Mouse (Mus musculus) frontal cortex, adult (tissue): Measurements from ENCODE around the gene Trim15.
A peak's percentile ranks its signal among the peaks of the same experiment; 100 is the strongest.

Experiments used
- ATAC-seq: cut with Nextera tagmentation; 2 replicates; pipeline ENCODE4 v1.9.2; 2017; ENCODE audit warnings: mild to moderate bottlenecking, moderate library complexity, mixed read lengths; ENCODE audit not compliant: low TSS enrichment

Gene Trim15

DNA sequence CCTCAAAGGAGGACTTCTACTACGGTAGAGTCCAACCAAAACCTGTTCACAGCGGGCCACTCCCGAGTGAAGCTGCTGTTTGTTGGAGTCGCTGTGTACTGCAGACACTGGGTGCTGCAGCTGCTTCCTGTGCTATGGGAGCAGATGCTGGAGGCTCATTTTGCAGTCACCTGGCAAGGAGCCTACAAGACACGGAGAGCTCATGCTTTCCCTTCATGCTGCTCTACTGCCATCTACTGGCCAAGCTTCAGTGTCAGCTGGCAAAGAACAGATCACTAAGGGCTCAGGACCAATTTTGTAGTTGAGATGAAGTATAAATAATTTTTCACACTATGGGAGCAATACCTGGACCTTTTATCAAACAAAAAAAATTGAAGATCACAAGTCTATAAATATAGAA, 41.0 kb downstream of the Trim15 start:
- peak; percentile 80 for ATAC-seq

DNA sequence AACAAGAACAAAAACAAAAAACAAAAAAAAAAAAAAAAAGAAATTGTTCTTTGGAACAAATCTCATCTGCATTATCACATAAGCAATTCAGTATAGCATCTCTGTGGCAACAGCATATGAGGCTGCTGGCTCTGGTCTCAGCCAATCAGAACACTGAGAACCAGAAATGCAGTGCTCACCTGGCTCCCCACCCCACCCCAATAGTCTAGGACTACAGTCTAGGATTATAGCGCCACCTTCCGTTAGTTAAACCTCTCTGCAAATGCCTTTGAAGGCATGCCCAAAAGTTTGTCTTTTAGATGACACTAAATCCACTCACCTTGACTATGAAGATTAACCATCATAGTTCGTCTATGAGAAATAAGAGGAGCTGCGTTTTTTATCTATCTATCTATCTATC, 41.5 kb downstream of the Trim15 start:
- peak; percentile 57 for ATAC-seq

DNA sequence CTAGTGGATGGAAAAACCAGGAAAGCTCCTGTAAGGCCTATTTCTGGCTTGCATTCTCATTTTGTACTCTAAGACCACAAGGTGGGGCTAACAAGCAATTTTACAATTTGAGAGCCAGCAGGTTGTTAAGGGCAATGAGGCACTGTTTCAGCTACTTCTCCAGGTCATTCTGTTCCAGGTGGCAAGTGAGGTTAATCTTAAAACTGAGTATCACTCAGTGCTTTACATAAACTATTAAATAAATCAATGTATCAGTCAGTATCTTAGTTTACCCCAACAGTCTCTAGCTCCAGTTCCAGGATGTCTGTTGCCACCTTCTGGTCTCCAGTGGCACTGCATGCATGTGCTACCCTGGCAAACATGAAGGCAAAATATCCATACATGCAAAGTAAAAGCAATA, 43.0 kb downstream of the Trim15 start:
- ATAC-seq: peak; percentile 67; the same call in 1 of the 2 replicates

DNA sequence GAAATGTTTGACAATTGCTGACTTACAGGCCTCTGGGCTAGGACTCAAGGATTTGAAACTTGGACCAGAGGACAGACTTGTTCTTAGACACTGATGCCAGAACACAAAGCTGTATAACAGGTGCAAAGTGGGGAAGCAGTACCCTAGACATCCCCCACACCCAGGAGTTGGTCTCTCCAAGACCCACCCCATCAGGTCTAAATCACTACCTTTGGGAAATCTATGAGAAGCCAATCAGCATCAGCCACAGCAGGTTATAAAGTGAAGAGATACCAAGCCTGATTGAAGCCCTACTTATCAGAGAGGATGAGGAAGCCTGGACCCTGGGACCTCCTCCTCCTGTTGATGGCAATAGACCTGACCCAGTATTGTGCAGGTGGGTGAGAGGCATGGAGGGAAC, 55.1 kb downstream of the Trim15 start, which contains the start of gene H2-M10.6:
H2-M10.6 (plus strand) TSS at position 301 of the 400 bp plus-strand sequence.
- no peak for ATAC-seq
